Mouse (Mus musculus) limb, embryonic 14.5 days (tissue): ENCODE measurements around the gene Cmtm4. TPM values are rescaled to one million over a fixed set of nuclear protein-coding genes. Genes with fewer than 3 reads are reported as not detected.

Experiments
- ATAC-seq: fragments of 200-750 bp; cut with Nextera tagmentation; 2 replicates; pipeline ENCODE4 v1.8.0; 2017; ENCODE audit warnings: low read depth, moderate number of reproducible peaks, moderate TSS enrichment; ENCODE audit not compliant: low FRiP score
- DNase-seq: peaks from one replicate; pipeline ENCODE4 v3.0.0-alpha.2; 2015; ENCODE audit warnings: low spot score
- H3K27ac ChIP-seq: fragments of 300-500 bp; sonication (generic); replicated peaks from 2 replicates; pipeline ENCODE4 v1.5.1; 2014; ENCODE audit warnings: low read depth, mild to moderate bottlenecking, low read length, moderate library complexity, mixed read lengths
- H3K27me3 ChIP-seq: fragments of 300-500 bp; sonication (generic); 2 replicates; pipeline ENCODE4 v1.6.1; 2014; ENCODE audit warnings: low read length, mixed read lengths; ENCODE audit not compliant: control insufficient read depth, insufficient read depth
- H3K36me3 ChIP-seq: fragments of 300-500 bp; sonication (generic); 2 replicates; pipeline ENCODE4 v1.6.1; 2014; ENCODE audit warnings: mild to moderate bottlenecking, low read length, moderate library complexity, mixed read lengths; ENCODE audit not compliant: control insufficient read depth, insufficient read depth
- H3K4me1 ChIP-seq: fragments of 300-500 bp; sonication (generic); 2 replicates; pipeline ENCODE4 v1.6.1; 2014; ENCODE audit warnings: antibody characterized with exemption, low read length, mixed read lengths; ENCODE audit not compliant: control insufficient read depth, insufficient read depth
- H3K4me2 ChIP-seq: fragments of 300-500 bp; sonication (generic); replicated peaks from 2 replicates; pipeline ENCODE4 v1.6.1; 2014; ENCODE audit warnings: low read depth, mild to moderate bottlenecking, low read length, moderate library complexity; ENCODE audit not compliant: severe bottlenecking
- H3K4me3 ChIP-seq: fragments of 300-500 bp; sonication (generic); replicated peaks from 2 replicates; pipeline ENCODE4 v1.5.1; 2014; ENCODE audit warnings: low read length
- H3K9ac ChIP-seq: fragments of 300-500 bp; sonication (generic); 2 replicates; pipeline ENCODE4 v1.6.1; 2014; ENCODE audit warnings: mild to moderate bottlenecking, low read depth, low read length, moderate library complexity; ENCODE audit not compliant: severe bottlenecking
- H3K9me3 ChIP-seq: fragments of 300-500 bp; sonication (generic); 2 replicates; pipeline ENCODE4 v1.6.1; 2016; ENCODE audit warnings: low read length; ENCODE audit not compliant: control insufficient read depth
- POLR2A ChIP-seq: fragments of 200-500 bp; IDR thresholded peaks from 2 replicates; pipeline ENCODE4 v1.8.0; 2012; ENCODE audit warnings: inconsistent platforms, mild to moderate bottlenecking, moderate library complexity, borderline replicate concordance; ENCODE audit not compliant: insufficient read depth, insufficient read length; ENCODE audit errors: extremely low read depth
- WGBS: fragments of 180-500 bp; shearing (Covaris S2); extraction: QIAGEN DNeasy Blood & Tissue Kit; methylation state at CpG from one replicate; pipeline ENCODE4 v1.1.7; 2014; 5-methylcytosine and 5-hydroxymethylcytosine counted together
- polyA plus RNA-seq, 2 experiments: library from polyadenylated mRNA; depleted of rRNA in 1 of 2; stranded (reverse) in 1 of 2; unstranded in 1 of 2; fragments of >200 nt; fragmentation: Nextera tagmentation in 1 of 2; extraction: Ambion mirVana in 1 of 2; gene quantifications; 2 replicates each; pipeline versions ENCODE4 v1.2.1 to v1.2.3; 2012 to 2014

The Cmtm4 gene
- polyA plus RNA-seq, 2 experiments: 4.1 to 18.9 TPM

DNA sequence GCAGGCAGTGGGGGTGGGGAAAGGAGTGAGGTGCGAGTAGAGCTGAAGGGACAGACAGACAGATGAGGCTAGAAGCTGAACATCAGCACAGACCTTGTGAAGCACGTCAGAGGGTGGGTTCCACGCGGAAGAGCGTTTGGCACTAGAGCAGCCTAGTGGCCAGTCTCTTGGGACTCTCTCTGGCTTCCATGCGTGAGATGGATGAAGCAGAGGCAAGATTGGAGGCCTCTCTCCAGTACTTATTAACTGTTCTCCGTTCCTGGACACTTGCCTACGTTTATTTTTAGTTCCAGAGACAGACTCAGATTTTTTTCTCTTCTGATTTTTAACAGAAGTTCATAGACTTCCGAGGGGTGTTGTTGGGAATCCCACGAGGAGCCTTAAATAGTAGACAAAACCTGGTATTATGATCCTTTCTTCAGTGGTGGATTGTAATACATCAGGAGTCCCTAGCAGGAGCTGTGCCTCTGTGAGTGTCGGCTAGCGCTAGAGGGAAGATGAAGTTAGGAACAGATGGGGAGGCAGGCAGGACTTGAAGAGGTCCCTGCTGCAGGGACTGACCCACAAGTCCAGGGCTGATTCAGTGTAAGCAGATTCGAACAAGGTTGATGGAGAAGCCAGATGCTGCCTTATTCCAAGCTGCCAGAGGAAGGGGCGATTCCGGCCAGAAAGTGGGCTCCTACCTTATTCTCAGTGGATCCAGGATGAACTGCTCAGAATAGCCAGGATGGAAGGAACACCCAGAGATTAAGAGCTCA lies 10.0 kb upstream of the Cmtm4 start:
- no peak for TF ChIP-seq POLR2A
- Histone ChIP-seq H3K27me3 (no peaks in the 10 kb centered on the region), H3K9me3 (no peaks in the 10 kb centered on the region), H3K4me1 (peaks cover 8% of the 10 kb centered on the region; the same call in 1 of the 2 replicates), H3K4me3 (no peak overlapping the region), H3K9ac (no peak overlapping the region), H3K36me3 (no peaks in the 10 kb centered on the region), H3K27ac (0 out of 2 replicates have a peak overlapping the region, but pooled peaks have one; percentile 5), H3K4me2 (no peak overlapping the region)
- DNase-seq: peak; percentile 66
- WGBS: 55% methylated on average over 15 of the region's 15 CpGs
- peak; percentile 30 for ATAC-seq

DNA sequence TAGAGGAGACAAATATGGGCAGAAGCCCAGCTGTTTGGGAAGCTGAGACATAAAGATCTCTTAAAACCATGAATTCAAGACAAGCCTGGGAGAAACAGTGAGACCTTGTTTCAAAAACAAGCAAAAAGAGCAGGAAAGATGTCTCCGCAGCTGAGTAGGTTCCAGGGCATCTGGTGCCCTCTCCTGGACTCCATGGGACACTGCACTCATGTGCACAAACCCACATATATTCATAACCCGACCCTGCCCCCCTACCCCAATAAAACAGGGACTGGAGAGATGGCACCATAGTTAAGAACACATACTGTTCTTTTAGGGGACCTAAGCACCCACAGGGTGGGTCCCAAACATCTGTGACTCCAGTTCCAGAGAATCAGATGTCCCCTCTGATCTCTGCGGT lies 8.0 kb upstream of the Cmtm4 start:
- ATAC-seq (no peak), DNase-seq (no peak)
- Histone ChIP-seq H3K27ac (no peak overlapping the region), H3K27me3 (no peaks in the 10 kb centered on the region), H3K4me2 (no peak overlapping the region), H3K4me1 (peaks cover 8% of the 10 kb centered on the region; the same call in 1 of the 2 replicates), H3K9me3 (no peaks in the 10 kb centered on the region), H3K36me3 (no peaks in the 10 kb centered on the region), H3K9ac (no peak overlapping the region), H3K4me3 (no peak overlapping the region)
- WGBS: 77% methylated on average over 3 of the region's 3 CpGs
- no peak for TF ChIP-seq POLR2A

DNA sequence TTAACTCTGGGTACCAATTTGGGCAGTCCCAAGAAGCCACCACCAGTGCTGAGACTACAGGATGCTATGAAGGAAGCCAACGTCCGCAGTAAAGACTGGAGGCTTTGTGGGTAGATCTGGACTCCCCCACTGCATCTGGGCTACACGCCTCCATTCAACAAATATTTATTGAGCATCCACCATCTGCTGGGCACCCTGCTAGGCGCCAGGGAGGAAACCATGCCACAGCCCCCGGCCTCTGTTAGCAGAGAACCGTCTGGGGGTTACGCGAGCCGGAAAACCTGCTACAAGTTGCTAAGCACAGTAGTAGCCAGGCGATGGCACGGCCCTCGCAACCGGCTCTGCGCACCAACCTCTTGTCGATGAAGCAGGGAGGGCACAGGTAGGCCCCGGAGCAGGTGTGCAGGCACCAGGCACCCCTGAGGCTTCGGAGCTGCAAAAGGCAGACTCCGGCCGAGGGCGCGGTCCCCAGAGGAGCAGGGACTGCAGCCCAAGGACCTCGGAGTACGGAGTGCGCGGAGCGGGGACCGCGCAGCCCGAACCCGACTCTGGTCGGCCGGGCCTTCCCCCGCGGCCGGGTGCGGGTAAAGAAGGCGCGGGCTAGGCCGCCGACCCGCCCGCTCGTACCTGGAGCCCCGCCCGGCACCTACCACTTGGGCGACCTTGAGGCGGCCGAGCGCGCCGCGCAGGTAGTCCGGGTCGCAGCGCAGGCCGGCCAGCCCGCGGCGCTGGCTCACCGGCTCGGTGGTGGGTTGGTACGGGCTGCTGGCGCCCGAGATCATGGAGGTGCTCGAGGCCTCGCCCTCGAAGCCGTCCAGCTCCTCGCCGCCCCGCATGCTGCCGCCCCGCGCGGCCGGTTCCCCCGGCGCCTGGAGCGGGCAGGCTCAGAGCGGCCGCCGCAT lies 555 bp downstream of the Cmtm4 start:
- Histone ChIP-seq H3K9ac (peak overlapping the region; percentile 88), H3K4me2 (peak overlapping the region; percentile 90), H3K36me3 (no peaks in the 10 kb centered on the region), H3K9me3 (no peaks in the 10 kb centered on the region), H3K4me3 (peak overlapping the region; percentile 84), H3K4me1 (peaks cover 16% of the 10 kb centered on the region), H3K27ac (peak overlapping the region; percentile 68), H3K27me3 (no peaks in the 10 kb centered on the region)
- WGBS: 1% methylated on average over 61 of the region's 82 CpGs
- DNase-seq (peak; percentile 32), ATAC-seq (peak; percentile 74; the same call in 1 of the 2 replicates)
- TF ChIP-seq POLR2A: no peak

DNA sequence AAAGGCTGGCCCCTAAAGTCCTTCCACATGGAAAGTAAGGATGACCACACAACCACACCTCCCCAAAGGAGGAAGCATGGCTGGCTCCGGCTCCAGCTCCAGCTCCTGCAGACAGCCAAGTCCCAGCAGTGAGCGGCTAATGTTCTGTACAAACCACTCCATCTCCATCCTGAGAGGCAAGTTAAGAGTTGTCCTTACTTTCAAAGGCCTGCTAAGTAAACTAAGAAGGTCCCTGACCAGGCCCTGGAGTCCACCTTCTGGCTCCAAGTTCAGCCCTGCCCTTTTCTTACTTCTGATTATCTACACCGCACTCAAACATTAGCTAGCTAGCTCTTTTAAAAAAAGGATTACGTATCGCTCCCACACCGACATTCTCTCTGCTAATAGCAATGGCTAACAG lies 1.8 kb downstream of the Cmtm4 start:
- Histone ChIP-seq H3K36me3 (no peaks in the 10 kb centered on the region), H3K9ac (no peak overlapping the region), H3K4me1 (peaks cover 16% of the 10 kb centered on the region), H3K4me2 (peak overlapping the region; percentile 90), H3K27me3 (no peaks in the 10 kb centered on the region), H3K27ac (no peak overlapping the region), H3K4me3 (peak overlapping the region; percentile 84), H3K9me3 (no peaks in the 10 kb centered on the region)
- ATAC-seq (no peak), DNase-seq (no peak)
- TF ChIP-seq POLR2A: no peak
- 69% methylated on average over 6 of the region's 6 CpGs for WGBS

DNA sequence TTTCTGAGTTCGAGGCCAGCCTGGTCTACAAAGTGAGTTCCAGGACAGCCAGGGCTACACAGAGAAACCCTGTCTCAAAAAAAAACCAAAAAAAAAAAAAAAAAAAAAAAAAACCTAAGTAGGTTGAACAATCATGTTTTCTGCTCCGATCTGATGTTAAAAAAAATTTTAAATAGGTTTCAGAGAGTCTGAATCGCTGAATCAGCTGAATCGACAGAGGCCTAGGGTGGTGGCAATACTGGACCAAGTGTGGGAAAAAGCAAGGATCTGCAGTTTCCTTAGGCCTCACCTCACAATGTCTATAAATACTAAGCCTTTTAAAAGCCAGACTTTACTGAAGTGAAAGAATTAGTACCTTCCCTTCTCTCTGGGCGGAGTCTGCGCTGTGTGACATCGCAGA lies 2.5 kb downstream of the Cmtm4 start:
- Histone ChIP-seq H3K27me3 (no peaks in the 10 kb centered on the region), H3K4me2 (no peak overlapping the region), H3K4me3 (no peak overlapping the region), H3K4me1 (peaks cover 16% of the 10 kb centered on the region), H3K27ac (no peak overlapping the region), H3K9ac (no peak overlapping the region), H3K9me3 (no peaks in the 10 kb centered on the region), H3K36me3 (no peaks in the 10 kb centered on the region)
- no peak for ATAC-seq
- TF ChIP-seq POLR2A: no peak
- 87% methylated on average over 7 of the region's 7 CpGs for WGBS
- no peak for DNase-seq
